Mouse (Mus musculus): ENCODE results near the gene Slc25a14. TPM values are rescaled to one million over a fixed set of nuclear protein-coding genes. Genes with fewer than 3 reads are reported as not detected.

Slc25a14 gene
- 7.7 and 8.6 TPM in 2 replicates for polyA plus RNA-seq (2011; ENCODE audit: insufficient read length, low read depth, missing spikeins)

DNA sequence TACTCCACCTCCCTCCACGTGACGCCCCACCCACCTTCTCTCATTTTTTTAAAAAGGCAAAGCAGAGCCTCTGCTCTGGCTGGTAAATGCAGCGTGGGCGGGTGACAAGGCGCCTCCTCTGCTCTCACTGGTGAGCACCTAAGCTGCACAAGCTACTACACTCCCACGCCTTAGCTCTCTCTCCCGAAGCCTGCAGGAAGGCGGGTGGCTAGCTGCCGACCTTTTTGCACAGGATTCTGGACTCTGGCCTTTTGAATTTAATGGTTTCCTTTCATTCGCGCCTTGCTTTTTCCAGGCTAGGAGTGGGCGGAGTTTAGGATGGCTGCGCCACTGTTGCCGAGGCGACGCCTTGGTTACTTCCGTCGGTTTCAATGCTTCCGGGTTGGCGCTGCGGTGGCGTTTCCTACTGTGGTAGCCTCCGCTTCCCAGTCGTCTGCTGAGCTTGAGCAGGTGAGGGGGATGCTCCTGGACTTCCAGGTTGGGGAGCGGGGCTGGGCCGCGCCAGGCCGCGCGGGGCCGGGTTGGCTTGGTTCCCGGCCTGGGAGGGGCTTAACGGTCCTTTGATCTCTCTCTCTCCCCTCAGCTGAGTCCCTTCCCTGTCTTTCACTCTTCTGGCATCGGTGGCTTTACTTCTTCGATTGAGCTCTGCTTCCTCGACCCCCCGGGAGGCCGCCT is at the start of gene Slc25a14:
Slc25a14 (plus strand) TSS at position 35 of the 675 bp plus-strand sequence.
- TF ChIP-seq POLR2A (IDR thresholded peaks at IDR 0.05; ENCODE audit: low read depth, low read length) (peak; percentile 48), CTCF (IDR thresholded peaks at IDR 0.05; ENCODE audit: borderline replicate concordance, insufficient read depth, low read length) (no peak)
- H3K27ac ChIP-seq (ENCODE audit: insufficient read depth, low read length), result peak within 1 kb of the TSS; percentile 65

DNA sequence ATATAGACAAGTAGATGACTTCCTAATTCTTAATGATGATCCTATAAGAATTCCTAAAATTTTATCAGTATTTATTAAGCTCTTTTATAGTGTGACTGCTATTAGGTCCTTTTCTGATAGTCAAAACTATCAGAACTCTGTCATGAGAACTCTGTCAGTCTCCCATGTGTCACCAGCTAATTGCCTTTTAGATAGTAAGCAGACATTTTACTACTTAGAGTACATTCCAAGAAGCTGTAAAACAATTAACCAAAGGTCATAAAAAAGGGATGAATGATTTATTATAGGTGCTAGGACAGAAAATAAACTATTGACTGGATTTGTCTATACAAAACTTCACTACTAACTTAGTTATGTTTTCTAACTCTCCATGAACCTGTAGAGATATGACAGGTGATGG is 39.9 kb upstream of the Slc25a14 start:
- TF ChIP-seq POLR2A (IDR thresholded peaks at IDR 0.05; ENCODE audit: low read depth, low read length) (no peak), CTCF (IDR thresholded peaks at IDR 0.05; ENCODE audit: borderline replicate concordance, insufficient read depth, low read length) (no peak)
- Histone ChIP-seq H3K27ac (ENCODE audit: insufficient read depth, low read length) (no peak overlapping the region), H3K4me3 (ENCODE audit: insufficient read depth, low read length) (no peak overlapping the region), H3K4me1 (ENCODE audit: control insufficient read depth, insufficient read depth, low read length) (no peaks in the 10 kb centered on the region)

More for the DNA sequence above, at the start of gene Slc25a14:
- H3K4me3 ChIP-seq (ENCODE audit: insufficient read depth, low read length), result peak within 1 kb of the TSS; percentile 66
- no peaks in the 10 kb centered on the region for H3K4me1 ChIP-seq (ENCODE audit: control insufficient read depth, insufficient read depth, low read length)

DNA sequence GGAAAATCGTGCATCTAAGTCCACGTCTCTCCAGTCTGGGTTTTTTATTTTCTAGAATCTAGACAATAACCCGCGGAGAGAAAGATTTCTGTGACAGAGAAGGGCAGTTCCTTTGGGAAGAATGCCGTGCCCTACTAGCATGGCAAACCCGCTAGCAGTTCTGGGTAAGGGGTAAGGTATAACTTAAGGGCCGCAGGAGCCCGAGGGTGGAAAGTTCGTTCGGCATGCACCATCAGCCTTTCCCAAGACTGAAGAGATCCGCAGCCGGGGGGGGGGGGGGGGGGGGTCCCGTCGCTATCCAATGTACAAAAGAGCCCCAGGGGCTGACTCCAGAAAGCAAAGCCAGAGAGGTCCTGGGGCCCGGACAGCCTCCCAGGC is 29.5 kb upstream of the Slc25a14 start:
- TF ChIP-seq POLR2A (IDR thresholded peaks at IDR 0.05; ENCODE audit: low read depth, low read length) (no peak), CTCF (IDR thresholded peaks at IDR 0.05; ENCODE audit: borderline replicate concordance, insufficient read depth, low read length) (no peak)
- Histone ChIP-seq H3K4me3 (ENCODE audit: insufficient read depth, low read length) (peak overlapping the region; percentile 59), H3K27ac (ENCODE audit: insufficient read depth, low read length) (no peak overlapping the region), H3K4me1 (ENCODE audit: control insufficient read depth, insufficient read depth, low read length) (no peaks in the 10 kb centered on the region)

DNA sequence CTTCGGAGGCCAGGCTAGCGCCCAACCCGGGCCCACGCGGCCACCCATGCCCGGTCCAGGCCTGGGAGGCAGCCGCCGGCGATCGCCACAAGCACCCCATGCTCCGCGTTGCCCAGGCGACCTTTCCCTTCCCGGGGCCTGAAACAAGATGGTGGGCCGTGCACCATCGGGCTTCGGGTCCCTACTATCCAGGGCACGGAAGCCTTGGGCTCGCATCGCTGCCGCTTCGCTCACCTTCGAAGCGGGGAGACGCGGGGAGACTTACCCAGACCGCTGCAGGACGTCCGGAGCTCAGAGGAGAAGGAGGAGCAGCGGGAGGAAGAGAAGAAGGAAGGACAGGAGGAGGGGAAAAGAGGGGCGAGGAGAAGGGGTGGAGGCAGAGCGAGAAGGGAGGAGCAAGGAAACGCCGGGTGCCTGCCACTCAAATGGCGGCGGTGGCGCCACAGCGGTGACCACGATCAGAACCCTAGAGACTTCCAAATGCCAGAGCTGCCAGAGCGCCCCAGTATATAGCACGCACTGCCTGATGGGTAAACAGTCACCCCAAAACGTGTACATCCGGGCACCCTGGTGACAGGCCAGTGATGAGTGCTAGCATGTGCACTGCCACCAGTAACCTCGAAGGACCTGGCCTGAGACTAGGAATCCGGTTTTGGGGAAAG is 29.0 kb upstream of the Slc25a14 start, which contains the start of gene Zfp280c:
Zfp280c (minus strand) TSS at position 406 of the 662 bp plus-strand sequence.
- TF ChIP-seq POLR2A (IDR thresholded peaks at IDR 0.05; ENCODE audit: low read depth, low read length), result peak; percentile 91
- TF ChIP-seq CTCF (IDR thresholded peaks at IDR 0.05; ENCODE audit: borderline replicate concordance, insufficient read depth, low read length), result no peak
- Histone ChIP-seq H3K27ac (ENCODE audit: insufficient read depth, low read length) (0 out of 2 replicates have a peak within 1 kb of the TSS, but pooled peaks have one; percentile 12), H3K4me1 (ENCODE audit: control insufficient read depth, insufficient read depth, low read length) (no peaks in the 10 kb centered on the region), H3K4me3 (ENCODE audit: insufficient read depth, low read length) (peak within 1 kb of the TSS; percentile 59)

GRCm38 (mm10) chrX:48596053-48596452 is 27.2 kb upstream of the Slc25a14 start:
- no peak overlapping the region for H3K27ac ChIP-seq (ENCODE audit: insufficient read depth, low read length)
- TF ChIP-seq POLR2A (IDR thresholded peaks at IDR 0.05; ENCODE audit: low read depth, low read length), result no peak
- TF ChIP-seq CTCF (IDR thresholded peaks at IDR 0.05; ENCODE audit: borderline replicate concordance, insufficient read depth, low read length), result no peak
- no peaks in the 10 kb centered on the region for H3K4me1 ChIP-seq (ENCODE audit: control insufficient read depth, insufficient read depth, low read length)
- H3K4me3 ChIP-seq (ENCODE audit: insufficient read depth, low read length), result no peak overlapping the region

GRCm38 (mm10) chrX:48596906-48597305 is 26.3 kb upstream of the Slc25a14 start:
- Histone ChIP-seq H3K4me1 (ENCODE audit: control insufficient read depth, insufficient read depth, low read length) (no peaks in the 10 kb centered on the region), H3K4me3 (ENCODE audit: insufficient read depth, low read length) (no peak overlapping the region), H3K27ac (ENCODE audit: insufficient read depth, low read length) (no peak overlapping the region)
- TF ChIP-seq POLR2A (IDR thresholded peaks at IDR 0.05; ENCODE audit: low read depth, low read length) (no peak), CTCF (IDR thresholded peaks at IDR 0.05; ENCODE audit: borderline replicate concordance, insufficient read depth, low read length) (no peak)

DNA sequence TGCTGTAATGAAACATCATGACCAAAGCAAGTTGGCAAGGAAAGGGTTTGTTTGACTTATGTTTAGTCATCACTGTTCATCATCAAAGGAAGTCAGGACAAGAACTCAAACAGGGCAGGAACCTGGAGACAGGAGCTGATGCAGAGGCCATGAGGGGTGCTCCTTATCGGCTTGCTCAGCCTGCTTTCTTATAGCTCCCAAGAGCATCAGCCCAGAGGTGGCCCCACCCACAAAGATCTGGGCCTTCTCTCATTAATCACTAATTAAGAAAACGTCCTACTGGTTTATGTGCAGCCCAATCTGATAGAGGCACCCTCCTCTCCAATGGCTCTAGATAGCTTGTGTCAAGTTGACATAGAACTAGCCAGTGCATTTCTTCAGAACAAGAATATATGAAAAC is 18.3 kb upstream of the Slc25a14 start:
- Histone ChIP-seq H3K27ac (ENCODE audit: insufficient read depth, low read length) (no peak overlapping the region), H3K4me1 (ENCODE audit: control insufficient read depth, insufficient read depth, low read length) (no peaks in the 10 kb centered on the region), H3K4me3 (ENCODE audit: insufficient read depth, low read length) (no peak overlapping the region)
- no peak for TF ChIP-seq CTCF (IDR thresholded peaks at IDR 0.05; ENCODE audit: borderline replicate concordance, insufficient read depth, low read length)
- no peak for TF ChIP-seq POLR2A (IDR thresholded peaks at IDR 0.05; ENCODE audit: low read depth, low read length)

DNA sequence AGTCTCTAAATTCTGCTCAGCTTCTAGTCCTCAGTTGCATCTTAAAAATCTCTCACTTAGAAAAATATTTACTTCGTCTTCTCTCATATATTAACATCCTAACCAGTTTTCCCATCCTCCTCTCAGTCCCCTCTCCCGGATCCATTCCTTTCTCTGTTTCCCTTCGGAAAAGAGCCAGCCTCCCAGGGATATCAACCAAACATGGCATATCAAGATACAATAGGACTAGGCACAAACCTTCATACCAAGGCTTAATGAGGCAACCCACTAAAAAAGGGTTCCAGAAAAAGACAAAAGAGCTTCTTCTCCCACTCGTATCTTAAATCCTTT is 199 bp upstream of the Slc25a14 start:
- H3K4me3 ChIP-seq (ENCODE audit: insufficient read depth, low read length), result peak overlapping the region; percentile 66
- H3K27ac ChIP-seq (ENCODE audit: insufficient read depth, low read length), result peak overlapping the region; percentile 65
- no peak for TF ChIP-seq CTCF (IDR thresholded peaks at IDR 0.05; ENCODE audit: borderline replicate concordance, insufficient read depth, low read length)
- no peak for TF ChIP-seq POLR2A (IDR thresholded peaks at IDR 0.05; ENCODE audit: low read depth, low read length)
- H3K4me1 ChIP-seq (ENCODE audit: control insufficient read depth, insufficient read depth, low read length), result no peaks in the 10 kb centered on the region

GRCm38 (mm10) chrX:48624054-48624420 is 824 bp downstream of the Slc25a14 start:
- peak overlapping the region; percentile 66 for H3K4me3 ChIP-seq (ENCODE audit: insufficient read depth, low read length)
- TF ChIP-seq POLR2A (IDR thresholded peaks at IDR 0.05; ENCODE audit: low read depth, low read length) (no peak), CTCF (IDR thresholded peaks at IDR 0.05; ENCODE audit: borderline replicate concordance, insufficient read depth, low read length) (no peak)
- H3K27ac ChIP-seq (ENCODE audit: insufficient read depth, low read length), result no peak overlapping the region
- no peaks in the 10 kb centered on the region for H3K4me1 ChIP-seq (ENCODE audit: control insufficient read depth, insufficient read depth, low read length)

- Histone ChIP-seq H3K4me1 (ENCODE audit: control insufficient read depth, insufficient read depth, low read length) (no peaks in the 10 kb centered on the region), H3K4me3 (ENCODE audit: insufficient read depth, low read length) (no peak overlapping the region), H3K27ac (ENCODE audit: insufficient read depth, low read length) (no peak overlapping the region)
- TF ChIP-seq CTCF (IDR thresholded peaks at IDR 0.05; ENCODE audit: borderline replicate concordance, insufficient read depth, low read length) (peak; percentile 17; the same call in 1 of the 2 replicates), POLR2A (IDR thresholded peaks at IDR 0.05; ENCODE audit: low read depth, low read length) (no peak)
Observed at GRCm38 (mm10) chrX:48637032-48637431, 13.8 kb downstream of the Slc25a14 start.

All from embryonic fibroblast, embryonic 13.5 days (primary cell).